Mouse (Mus musculus): ENCODE results near the gene Trak1. TPM values are rescaled to one million over a fixed set of nuclear protein-coding genes. Genes with fewer than 3 reads are reported as not detected.
A peak's percentile ranks its signal among the peaks of the same experiment; 100 is the strongest.

Gene Trak1
- polyA plus RNA-seq, 1 experiment, result 103 TPM

DNA sequence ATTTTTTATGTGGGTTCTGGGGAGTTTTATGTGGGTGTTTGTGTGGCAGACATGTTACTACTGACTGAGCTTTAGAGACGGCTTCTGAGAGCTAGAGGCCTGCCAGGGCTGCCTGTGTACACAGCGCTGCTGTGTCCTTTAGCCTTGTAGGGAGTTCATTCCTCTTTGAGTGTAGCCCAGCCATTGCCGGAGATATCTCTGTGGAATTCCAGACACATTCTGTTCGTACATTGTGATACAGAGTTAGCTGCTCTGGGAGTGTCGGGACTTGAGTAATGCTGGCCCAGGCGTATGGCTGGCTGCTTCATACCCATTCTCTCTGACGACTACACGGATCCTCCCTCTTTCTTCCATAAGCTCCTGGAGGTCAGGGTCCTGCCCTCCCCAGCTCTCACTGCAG is 31.9 kb downstream of the Trak1 start:
- TF ChIP-seq POLR2A (IDR thresholded peaks at IDR 0.05; ENCODE audit: borderline replicate concordance, insufficient read depth, low read length) (no peak), CTCF (IDR thresholded peaks at IDR 0.05; ENCODE audit: borderline replicate concordance, insufficient read depth, low read depth, low read length) (no peak)
- Histone ChIP-seq H3K27ac (ENCODE audit: insufficient read depth, low read length) (no peak overlapping the region), H3K4me3 (replicated peaks; ENCODE audit: insufficient read depth, low read depth, low read length) (no peak overlapping the region)

DNA sequence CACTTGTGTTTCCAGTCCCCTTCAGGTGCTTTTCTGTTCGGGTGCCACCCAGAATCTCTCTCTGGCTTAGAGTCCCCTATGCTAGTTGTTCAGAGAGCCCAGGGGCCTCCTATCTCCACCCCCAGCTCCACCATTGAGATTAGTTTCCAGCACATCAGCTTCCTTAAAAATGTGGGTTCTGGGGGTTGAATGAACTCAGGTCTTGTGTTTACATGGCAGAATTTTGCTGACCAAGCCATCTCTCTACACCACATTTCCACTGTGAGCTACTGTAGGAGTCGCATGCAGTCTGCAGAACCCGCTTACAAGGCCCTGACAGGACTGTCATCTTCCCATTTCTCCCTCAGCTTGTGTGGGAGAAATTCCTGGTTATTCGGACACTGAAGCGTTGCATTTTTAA is 32.8 kb downstream of the Trak1 start:
- DNase-seq, result no peak
- peaks cover 15% of the 10 kb centered on the region for H3K4me1 ChIP-seq (ENCODE audit: control insufficient read depth, insufficient read depth, low read length)
- TF ChIP-seq POLR2A (IDR thresholded peaks at IDR 0.05; ENCODE audit: borderline replicate concordance, insufficient read depth, low read length), result no peak
- no peak overlapping the region for H3K4me3 ChIP-seq (replicated peaks; ENCODE audit: insufficient read depth, low read depth, low read length)
- 95% methylated on average over 5 of the region's 5 CpGs for WGBS
- H3K27me3 ChIP-seq (ENCODE audit: control insufficient read depth, insufficient read depth, low read length), result no peaks in the 10 kb centered on the region
- H3K27ac ChIP-seq (ENCODE audit: insufficient read depth, low read length), result no peak overlapping the region

More for the DNA sequence above, 31.9 kb downstream of the Trak1 start:
- peaks cover 11% of the 10 kb centered on the region for H3K4me1 ChIP-seq (ENCODE audit: control insufficient read depth, insufficient read depth, low read length)
- H3K27me3 ChIP-seq (ENCODE audit: control insufficient read depth, insufficient read depth, low read length), result no peaks in the 10 kb centered on the region
- DNase-seq, result no peak
- 66% methylated on average over 8 of the region's 8 CpGs for WGBS

DNA sequence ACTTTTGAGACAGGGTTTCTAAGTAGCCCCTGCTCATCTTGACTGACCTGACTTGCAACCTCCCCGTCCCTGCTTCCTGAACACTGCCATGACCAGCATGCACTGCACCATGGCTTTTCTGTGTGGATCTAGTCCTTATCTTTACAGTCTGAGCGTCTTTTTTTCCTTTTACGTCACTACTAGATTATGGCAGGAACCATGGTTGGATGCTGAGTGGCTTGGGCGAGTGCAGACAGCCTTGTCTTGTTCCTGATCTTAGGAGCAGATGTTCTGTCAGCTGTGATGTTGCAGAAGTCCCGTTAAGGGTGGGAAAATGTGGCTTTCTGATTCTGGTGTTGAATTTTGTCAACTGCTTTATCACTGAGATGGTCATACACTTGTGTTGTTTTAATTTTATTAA is 34.1 kb downstream of the Trak1 start:
- WGBS, result 56% methylated on average over 5 of the region's 5 CpGs
- TF ChIP-seq CTCF (IDR thresholded peaks at IDR 0.05; ENCODE audit: borderline replicate concordance, insufficient read depth, low read depth, low read length) (no peak), POLR2A (IDR thresholded peaks at IDR 0.05; ENCODE audit: borderline replicate concordance, insufficient read depth, low read length) (no peak)
- H3K4me3 ChIP-seq (replicated peaks; ENCODE audit: insufficient read depth, low read depth, low read length), result no peak overlapping the region
- H3K4me1 ChIP-seq (ENCODE audit: control insufficient read depth, insufficient read depth, low read length), result peaks cover 22% of the 10 kb centered on the region
- no peak for DNase-seq
- H3K27ac ChIP-seq (ENCODE audit: insufficient read depth, low read length), result no peak overlapping the region
- no peaks in the 10 kb centered on the region for H3K27me3 ChIP-seq (ENCODE audit: control insufficient read depth, insufficient read depth, low read length)

DNA sequence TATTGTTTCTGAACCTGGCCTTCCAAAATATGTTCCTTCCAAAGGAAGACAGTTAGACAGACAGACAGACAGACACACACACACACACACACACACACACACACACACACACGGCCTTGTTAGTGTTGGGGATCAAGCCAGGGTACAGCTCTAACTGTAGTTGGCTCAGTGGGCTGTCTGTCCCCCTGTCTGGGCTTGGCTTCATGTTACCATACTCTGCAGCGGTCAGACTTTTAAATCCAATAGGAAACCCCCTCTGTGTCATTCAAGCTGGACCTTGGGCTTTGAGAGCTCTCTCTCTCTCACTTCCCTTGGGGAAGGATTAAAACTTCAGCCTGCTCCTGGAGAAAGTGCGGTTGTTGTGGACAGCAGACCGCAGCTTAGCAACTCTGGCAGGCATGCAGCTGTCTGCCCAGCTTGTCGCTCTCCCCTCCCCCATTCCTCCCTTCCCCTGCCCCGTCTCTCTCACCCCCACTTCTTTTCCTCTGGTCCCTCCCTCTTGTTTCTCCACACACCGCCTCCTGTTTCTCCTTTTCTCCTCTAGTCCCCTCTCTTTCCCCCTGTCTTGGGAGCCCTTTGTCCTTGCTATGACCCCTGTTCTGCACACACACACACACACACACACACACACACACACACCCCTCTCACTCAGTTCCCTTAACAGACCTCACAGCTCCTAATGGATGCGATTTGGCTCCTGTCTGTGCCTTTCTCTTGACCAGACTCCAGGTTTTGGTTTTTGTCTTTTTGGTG is 34.8 kb downstream of the Trak1 start:
- TF ChIP-seq POLR2A (IDR thresholded peaks at IDR 0.05; ENCODE audit: borderline replicate concordance, insufficient read depth, low read length), result no peak
- no peak for TF ChIP-seq CTCF (IDR thresholded peaks at IDR 0.05; ENCODE audit: borderline replicate concordance, insufficient read depth, low read depth, low read length)
- Histone ChIP-seq H3K27ac (ENCODE audit: insufficient read depth, low read length) (peak overlapping the region; percentile 58; the same call in 1 of the 2 replicates), H3K4me3 (replicated peaks; ENCODE audit: insufficient read depth, low read depth, low read length) (no peak overlapping the region), H3K4me1 (ENCODE audit: control insufficient read depth, insufficient read depth, low read length) (peaks cover 24% of the 10 kb centered on the region), H3K27me3 (ENCODE audit: control insufficient read depth, insufficient read depth, low read length) (no peaks in the 10 kb centered on the region)
- DNase-seq, result no peak
- WGBS, result 24% methylated on average over 8 of the region's 8 CpGs

DNA sequence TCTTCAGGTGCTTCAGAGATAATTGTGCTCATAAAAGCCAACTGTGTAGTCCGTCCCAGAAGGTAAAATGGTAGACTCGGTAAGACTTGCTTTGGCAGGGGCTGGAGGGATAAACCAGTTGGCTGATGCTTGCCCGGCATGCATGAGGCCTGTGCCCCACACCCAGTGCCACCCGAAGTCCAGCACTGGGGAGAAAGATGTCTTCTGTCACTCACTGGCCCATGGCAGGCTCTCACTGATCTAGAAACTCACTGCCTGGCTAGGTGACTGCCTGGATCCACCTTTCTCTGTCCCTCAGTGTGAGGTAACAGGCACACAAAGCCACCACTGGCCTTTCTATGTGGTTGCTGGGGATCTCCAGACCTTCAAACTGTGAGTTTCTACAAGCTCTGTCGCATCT is 36.3 kb downstream of the Trak1 start:
- H3K4me1 ChIP-seq (ENCODE audit: control insufficient read depth, insufficient read depth, low read length), result peaks cover 34% of the 10 kb centered on the region
- H3K27me3 ChIP-seq (ENCODE audit: control insufficient read depth, insufficient read depth, low read length), result no peaks in the 10 kb centered on the region
- 48% methylated on average over 5 of the region's 5 CpGs for WGBS
- TF ChIP-seq POLR2A (IDR thresholded peaks at IDR 0.05; ENCODE audit: borderline replicate concordance, insufficient read depth, low read length), result no peak
- TF ChIP-seq CTCF (IDR thresholded peaks at IDR 0.05; ENCODE audit: borderline replicate concordance, insufficient read depth, low read depth, low read length), result no peak
- no peak overlapping the region for H3K4me3 ChIP-seq (replicated peaks; ENCODE audit: insufficient read depth, low read depth, low read length)
- no peak overlapping the region for H3K27ac ChIP-seq (ENCODE audit: insufficient read depth, low read length)
- no peak for DNase-seq

DNA sequence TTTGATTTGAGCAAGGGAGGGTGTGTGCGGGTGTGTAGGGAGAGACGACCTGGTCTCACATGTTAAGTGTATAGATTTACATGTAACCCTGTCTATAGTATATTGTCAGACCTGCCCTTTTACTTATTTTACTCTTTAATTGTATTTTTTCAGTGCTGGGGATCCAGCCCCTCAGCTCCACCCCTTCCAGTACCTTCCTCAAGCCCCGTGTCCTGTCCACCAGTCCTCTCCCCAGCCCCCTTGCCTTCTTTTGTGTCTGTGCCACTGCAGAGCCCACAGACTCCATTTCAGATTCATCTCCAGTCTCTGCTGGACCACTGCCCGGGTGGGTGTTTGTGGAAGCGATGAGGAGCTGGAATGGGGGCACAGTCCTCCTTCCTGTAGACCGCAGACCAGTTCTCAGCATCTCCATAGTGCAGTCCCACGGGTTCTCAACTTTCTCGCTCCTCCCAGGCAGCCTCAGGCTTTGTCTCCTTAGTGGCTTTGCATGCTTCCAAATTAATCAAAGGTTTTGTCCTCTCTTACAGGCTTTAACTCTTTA is 37.1 kb downstream of the Trak1 start:
- no peak for DNase-seq
- Histone ChIP-seq H3K27ac (ENCODE audit: insufficient read depth, low read length) (no peak overlapping the region), H3K4me3 (replicated peaks; ENCODE audit: insufficient read depth, low read depth, low read length) (no peak overlapping the region), H3K27me3 (ENCODE audit: control insufficient read depth, insufficient read depth, low read length) (no peaks in the 10 kb centered on the region), H3K4me1 (ENCODE audit: control insufficient read depth, insufficient read depth, low read length) (peaks cover 36% of the 10 kb centered on the region)
- WGBS, result 56% methylated on average over 8 of the region's 8 CpGs
- TF ChIP-seq CTCF (IDR thresholded peaks at IDR 0.05; ENCODE audit: borderline replicate concordance, insufficient read depth, low read depth, low read length) (no peak), POLR2A (IDR thresholded peaks at IDR 0.05; ENCODE audit: borderline replicate concordance, insufficient read depth, low read length) (no peak)

DNA sequence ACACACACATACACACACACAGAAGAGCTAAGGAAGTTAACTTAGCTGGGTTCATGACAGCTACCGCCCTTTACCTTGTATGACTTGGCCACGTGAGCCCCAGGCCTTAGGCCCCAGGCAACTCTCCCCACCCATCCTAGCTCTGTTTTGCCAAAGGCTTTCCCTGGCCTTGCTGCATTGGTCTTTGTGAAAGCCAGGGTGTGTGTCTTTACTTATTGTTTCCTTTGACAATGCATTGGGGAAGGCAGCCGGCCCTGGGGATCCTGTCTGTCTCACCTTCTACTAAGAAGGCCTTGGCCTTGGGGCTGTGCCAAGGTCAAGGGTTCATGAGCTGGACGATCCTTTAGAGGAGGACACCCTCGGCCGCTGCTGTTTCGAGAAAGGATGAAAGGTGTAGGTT is 38.3 kb downstream of the Trak1 start:
- WGBS, result 68% methylated on average over 7 of the region's 7 CpGs
- no peak overlapping the region for H3K27ac ChIP-seq (ENCODE audit: insufficient read depth, low read length)
- no peaks in the 10 kb centered on the region for H3K27me3 ChIP-seq (ENCODE audit: control insufficient read depth, insufficient read depth, low read length)
- peaks cover 36% of the 10 kb centered on the region for H3K4me1 ChIP-seq (ENCODE audit: control insufficient read depth, insufficient read depth, low read length)
- no peak for DNase-seq
- no peak overlapping the region for H3K4me3 ChIP-seq (replicated peaks; ENCODE audit: insufficient read depth, low read depth, low read length)
- no peak for TF ChIP-seq CTCF (IDR thresholded peaks at IDR 0.05; ENCODE audit: borderline replicate concordance, insufficient read depth, low read depth, low read length)
- TF ChIP-seq POLR2A (IDR thresholded peaks at IDR 0.05; ENCODE audit: borderline replicate concordance, insufficient read depth, low read length), result no peak

DNA sequence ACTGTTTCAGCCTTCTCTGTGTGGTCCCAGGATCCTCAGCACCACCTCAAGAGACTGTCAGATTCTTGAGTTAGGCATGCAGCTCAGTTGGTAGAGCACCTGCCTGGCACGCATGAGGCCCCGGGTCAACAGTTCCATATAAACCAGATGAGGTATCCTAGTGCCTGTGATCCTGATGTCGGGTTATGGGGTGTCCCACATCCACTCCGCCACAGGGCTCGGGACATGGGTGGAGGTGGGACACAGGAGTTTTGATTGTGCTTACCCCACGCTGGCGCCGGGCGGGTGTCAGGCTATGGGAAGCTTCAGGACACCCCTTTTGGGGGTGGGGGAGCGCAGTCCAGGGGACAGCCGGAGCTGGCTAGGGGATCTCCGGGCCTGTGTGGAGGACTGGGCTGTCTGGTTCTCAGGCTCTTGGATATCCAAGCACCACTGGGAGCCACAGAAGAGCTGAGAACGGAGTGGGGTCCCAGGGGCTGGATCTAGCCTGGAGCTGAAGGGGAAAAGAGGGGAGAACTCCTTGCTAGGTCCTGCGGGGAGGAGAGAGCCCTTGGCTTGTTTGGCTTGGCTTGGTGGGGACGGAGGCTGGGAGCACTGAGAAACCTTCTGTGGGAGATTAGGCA is 39.1 kb downstream of the Trak1 start:
- Histone ChIP-seq H3K4me3 (replicated peaks; ENCODE audit: insufficient read depth, low read depth, low read length) (no peak overlapping the region), H3K27me3 (ENCODE audit: control insufficient read depth, insufficient read depth, low read length) (no peaks in the 10 kb centered on the region), H3K27ac (ENCODE audit: insufficient read depth, low read length) (no peak overlapping the region), H3K4me1 (ENCODE audit: control insufficient read depth, insufficient read depth, low read length) (peaks cover 36% of the 10 kb centered on the region)
- no peak for DNase-seq
- TF ChIP-seq POLR2A (IDR thresholded peaks at IDR 0.05; ENCODE audit: borderline replicate concordance, insufficient read depth, low read length) (no peak), CTCF (IDR thresholded peaks at IDR 0.05; ENCODE audit: borderline replicate concordance, insufficient read depth, low read depth, low read length) (no peak)
- WGBS, result 89% methylated on average over 15 of the region's 15 CpGs

All from cerebellum, adult 2 months (tissue).